Mouse (Mus musculus) yolk sac, embryonic 10.5 days (tissue): ENCODE data around the gene Zfp827.

Experiments
- DNase-seq: peaks from one replicate; pipeline ENCODE4 v3.0.0-alpha.2; 2017; ENCODE audit warnings: low spot score

Gene Zfp827

DNA sequence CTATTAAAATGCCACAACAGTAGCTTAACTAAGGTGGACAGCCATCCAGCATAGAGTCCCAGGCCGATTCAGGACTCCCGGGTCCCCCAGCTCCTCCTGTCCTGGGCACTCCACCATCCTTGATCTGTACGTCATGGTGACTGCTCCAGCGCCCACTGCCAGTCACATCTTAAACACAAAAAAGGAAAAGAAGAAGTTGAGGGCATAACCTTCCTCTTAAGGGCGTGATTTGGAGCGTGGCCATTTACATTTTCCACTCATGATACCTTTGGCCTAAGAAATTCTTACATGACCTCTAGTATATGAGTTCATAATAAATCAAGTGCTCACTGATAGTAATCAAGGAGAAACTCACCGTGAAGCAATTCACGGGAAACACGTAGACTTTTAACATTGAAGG is 131.2 kb downstream of the Zfp827 start:
- no peak for DNase-seq

GRCm38 (mm10) chr8:79160302-79160701 is 132.1 kb downstream of the Zfp827 start:
- no peak for DNase-seq

DNA sequence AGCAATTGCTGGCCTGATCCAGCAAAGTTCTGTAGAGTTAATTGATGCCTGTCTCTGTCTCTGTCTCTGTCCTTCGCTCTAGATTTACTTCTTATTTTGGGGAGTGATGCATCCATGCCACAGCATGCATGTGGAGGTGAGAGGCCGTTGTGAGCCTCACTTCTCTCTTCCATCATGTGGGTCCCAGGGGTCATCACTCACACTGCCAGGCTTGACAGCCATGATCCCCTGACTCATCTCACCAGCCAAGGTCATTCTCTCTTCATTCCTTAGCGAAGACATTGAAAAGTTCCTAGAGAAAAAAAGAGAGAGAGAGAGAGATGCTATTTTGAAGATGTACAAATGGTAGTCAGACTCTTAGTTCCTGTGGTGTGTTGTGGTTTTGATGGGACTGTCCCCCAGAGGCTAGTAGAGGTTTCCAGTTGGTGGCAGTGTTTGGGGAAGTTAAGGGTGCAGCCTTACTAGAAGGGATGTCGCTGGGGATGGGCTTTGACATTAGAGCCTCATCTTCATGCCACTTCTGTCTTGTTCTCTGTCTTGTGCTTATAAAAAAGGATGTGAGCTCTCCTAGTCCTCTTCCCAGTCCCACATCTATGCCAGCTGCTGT is 133.0 kb downstream of the Zfp827 start:
- no peak for DNase-seq

GRCm38 (mm10) chr8:79162533-79163308 is 134.5 kb downstream of the Zfp827 start:
- DNase-seq = peak; percentile 23

DNA sequence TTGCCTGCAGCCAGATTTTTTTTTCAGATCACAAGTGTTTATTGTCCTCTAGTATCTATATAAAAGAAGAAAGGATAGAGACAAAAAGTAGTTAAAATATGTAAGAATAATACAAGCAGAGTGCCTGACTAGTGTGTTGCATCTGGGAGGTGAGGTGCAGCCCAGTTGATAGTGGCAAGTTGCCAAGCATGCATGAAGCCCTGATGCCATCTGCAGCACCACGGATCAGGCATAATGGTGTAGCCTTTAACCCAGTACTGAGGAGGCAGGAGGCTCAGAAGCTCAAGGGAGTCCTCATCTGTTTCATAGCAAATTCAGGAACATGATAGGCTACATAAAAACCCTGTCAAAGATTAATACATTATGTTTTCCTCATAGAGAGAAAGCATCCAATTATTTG is 136.1 kb downstream of the Zfp827 start:
- no peak for DNase-seq

GRCm38 (mm10) chr8:79165276-79165675 is 137.0 kb downstream of the Zfp827 start:
- DNase-seq = no peak

DNA sequence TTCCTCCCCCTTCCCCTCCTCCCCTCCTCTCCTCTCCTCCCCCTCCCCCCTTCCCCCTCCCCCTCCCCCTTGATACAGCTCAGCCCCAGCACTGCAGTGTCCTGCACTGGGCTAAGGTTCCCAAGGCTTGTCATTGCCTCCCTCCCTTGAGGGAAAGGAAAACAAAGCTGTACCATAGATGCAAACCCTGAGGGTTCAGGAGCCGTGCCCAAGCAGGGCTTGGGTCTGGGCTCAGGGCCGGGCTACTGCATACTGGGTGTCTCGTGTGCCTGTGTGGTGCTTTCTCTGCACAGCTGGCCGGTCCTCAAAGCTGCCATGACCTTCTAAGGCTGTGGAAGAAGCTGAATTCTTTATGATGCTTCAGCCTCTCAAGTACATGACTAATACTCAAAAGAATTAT is 145.4 kb downstream of the Zfp827 start:
- DNase-seq = no peak

GRCm38 (mm10) chr8:79175991-79176390 is 147.8 kb downstream of the Zfp827 start:
- no peak for DNase-seq

- no peak for DNase-seq
These were observed 151.4 kb downstream of the Zfp827 start for GRCm38 (mm10) chr8:79179678-79180077.

GRCm38 (mm10) chr8:79185488-79185887 is 157.3 kb downstream of the Zfp827 start:
- DNase-seq = no peak

DNA sequence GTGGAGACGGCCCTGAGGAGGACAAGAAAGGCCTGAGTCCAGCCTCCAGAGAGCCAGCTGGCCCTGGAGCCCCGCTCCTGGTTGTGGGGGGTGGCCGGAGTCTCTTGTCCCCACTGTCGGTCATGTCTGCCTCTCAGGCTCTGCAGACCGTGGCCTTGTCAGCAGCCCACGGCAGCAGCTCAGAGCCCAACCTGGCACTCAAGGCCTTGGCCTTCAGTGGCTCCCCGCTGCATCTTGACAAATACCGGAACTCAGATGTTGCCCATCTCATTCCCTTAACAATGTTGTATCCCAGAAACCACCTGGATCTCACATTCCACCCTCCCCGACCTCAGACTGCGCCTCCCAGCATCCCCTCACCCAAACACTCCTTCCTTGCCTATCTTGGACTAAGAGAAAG is 161.8 kb downstream of the Zfp827 start:
- no peak for DNase-seq

GRCm38 (mm10) chr8:79196481-79196880 is 168.2 kb downstream of the Zfp827 start:
- no peak for DNase-seq

DNA sequence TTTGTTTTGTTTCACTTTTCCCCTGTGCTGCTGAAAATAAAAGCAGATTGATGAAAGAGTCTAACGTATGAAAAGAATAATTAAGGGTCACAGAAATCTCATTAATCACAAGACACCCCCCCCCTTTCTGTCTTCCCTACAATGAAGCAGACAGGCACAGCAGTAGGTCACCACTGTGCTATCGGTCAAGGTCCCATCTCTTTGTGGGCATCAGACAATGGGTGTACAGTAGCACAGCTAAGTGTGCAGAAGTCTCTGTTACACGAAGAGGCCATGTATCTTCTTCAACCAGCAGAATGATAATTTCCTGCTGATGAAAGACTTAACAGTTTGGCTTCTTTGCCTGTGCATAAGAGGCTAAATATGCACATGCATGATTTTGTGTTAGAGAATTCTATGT is 170.4 kb downstream of the Zfp827 start:
- DNase-seq = no peak

DNA sequence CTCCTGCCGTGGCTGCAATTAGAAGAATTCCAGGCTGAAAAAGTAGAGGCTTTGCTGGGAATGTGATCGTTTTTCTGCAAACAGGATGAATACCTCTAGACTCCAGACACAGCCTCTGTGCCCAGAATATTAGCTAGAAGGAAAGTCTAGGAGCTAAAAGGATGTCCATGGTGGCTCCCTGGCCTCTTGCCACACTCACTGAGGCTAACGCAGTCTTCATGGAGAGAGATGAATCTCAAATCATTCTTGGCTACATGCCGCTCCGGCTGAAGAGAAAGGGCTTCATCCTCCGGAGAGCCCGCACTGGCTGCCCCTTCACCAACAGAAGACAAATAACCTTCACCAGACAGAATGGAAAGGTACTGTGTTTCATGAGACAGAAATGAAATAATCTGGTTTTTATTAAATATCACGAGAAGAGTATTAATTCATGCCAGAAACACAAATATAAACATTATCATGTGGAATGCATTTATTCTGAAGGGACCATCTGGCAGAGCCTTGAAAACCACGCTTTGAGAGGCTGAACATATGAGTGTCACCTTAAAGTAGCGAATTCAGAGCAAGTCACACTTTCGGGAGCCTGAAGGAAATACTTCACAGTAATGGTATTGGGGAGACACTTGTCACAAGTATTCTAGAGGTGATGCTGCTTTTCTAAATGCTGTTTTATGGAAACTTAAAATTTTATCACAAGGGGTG is 173.4 kb downstream of the Zfp827 start:
- DNase-seq = no peak

DNA sequence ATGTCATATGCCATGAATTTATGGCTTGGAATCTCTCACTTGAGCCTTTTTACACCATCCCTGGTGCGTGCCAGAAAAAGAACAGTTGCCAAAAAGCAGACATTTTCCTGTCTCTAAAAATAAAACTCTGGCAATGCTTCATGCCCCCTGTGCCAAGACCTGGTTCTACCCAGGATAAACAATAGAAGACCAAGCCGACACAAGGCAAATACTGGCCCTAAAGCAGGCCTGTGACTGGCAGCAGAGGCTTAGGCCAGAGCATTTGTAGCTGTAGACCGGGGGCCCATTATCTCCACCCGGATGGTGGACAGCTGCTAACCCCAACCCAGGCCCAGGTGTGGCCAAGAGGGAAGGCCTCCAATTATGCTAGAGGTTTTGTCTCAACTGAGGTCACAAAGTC is 178.7 kb downstream of the Zfp827 start:
- DNase-seq = no peak

- DNase-seq = peak; percentile 8
These were observed 179.9 kb downstream of the Zfp827 start for GRCm38 (mm10) chr8:79208181-79208580.

DNA sequence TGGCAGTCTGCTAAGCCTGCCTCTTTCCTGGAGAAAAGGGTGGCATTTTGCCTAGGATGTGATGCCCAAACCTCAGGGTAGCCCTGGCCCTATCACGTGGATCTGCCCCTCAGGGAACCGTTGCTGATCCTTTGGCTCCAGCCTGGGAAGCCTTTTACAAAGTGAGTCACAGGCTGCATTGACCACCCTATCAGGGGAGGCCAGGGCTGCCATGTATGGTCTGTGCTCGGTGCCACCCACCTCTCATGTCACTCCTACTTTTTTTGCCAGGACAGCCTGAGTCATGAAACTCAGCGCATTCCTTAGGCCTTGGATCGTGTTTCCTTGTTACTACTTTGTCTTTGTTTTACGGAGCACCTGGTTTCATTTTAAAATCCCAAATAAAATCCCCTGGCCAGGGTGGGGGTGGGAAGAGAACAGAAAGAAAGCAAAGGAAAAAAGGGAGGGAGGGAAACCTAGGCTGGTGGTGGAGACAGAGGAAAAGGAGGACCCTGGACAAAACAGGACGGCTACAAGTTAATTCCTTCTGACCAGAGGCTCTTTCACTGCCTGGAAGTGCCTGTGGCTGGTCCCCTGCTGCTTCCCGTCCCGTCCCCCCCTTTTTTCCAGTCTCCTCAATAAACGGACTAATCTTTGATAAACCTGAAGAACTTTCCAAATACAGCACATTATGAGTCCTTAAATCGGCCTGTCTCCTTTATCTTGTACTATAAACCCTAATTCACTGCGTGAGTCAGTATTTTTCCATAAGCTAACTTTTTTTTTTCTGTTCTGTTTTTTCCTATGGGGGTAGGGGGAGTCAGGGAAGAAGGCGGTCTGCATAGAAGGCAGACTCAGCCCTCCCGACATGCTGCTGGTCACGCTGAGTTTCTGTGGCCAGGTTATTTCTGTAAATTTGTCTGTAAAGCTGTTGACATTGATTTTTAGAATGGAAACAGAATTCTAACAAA is 180.7 kb downstream of the Zfp827 start:
- peak; percentile 18 for DNase-seq

DNA sequence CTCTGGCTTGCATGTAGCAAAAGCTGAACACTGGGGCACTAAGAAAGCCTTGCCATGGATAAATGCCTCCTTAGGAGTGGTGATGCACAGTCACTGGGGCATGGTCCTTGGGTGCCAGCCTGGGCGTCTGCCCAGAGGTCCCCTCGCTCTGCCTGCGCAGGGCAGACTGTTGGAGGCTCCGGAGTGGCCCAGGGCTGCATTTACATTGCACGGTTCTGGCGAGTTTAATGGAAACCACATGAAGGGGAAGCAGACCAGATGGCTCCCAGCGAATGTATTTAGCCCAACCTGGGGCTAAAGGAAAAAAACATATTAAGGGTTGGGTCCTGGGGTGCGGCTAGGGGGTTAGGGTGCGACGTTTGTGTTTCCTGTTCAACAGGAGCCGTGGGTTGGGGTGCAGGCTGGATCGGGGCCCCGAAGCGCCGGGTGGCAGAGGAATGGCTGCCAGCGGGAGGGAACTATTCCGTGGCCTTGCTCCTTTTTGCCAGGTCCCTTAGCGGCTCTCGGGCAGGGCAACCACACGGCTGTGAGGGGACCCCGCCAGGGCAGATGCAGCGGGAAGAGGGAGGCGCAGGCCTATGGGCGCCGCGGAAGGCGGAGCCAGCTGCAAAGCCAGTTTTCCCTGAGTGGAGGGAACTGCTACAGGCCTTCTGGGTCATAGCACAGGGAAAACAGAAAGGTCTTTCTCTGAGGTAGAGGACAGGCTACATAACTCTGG is 181.6 kb downstream of the Zfp827 start:
- DNase-seq = peak; percentile 26

DNA sequence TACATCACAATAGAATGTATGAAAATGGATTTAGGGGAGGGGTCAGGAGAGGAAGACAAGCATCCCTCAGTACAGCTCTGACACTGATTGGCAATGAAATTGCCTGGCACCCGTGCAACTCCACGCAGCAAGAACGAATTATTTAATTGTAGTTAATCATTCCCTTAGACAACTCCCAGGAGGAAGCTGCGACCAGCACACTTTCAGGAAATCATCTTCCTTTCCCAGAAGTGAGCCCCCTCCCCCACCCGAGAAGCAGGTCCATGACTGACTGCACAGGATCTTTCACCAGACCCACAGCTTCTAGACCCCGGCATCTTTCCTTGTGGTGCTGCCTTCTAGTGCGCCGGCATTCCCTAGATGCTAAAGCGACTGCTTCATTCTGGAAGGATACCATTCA is 183.4 kb downstream of the Zfp827 start:
- DNase-seq = peak; percentile 19

- DNase-seq = no peak
These were observed 194.0 kb downstream of the Zfp827 start for GRCm38 (mm10) chr8:79222106-79222751.

GRCm38 (mm10) chr8:79222752-79223141 is 194.5 kb downstream of the Zfp827 start:
- DNase-seq = no peak
